Comparison of ENCODE assay signal across 21 mouse cellular contexts in genomic region chr13:113581436-113581835, GRCm38 (mm10). TPM values are rescaled to one million over a fixed set of nuclear protein-coding genes. Genes with fewer than 3 reads are reported as not detected.
DNase-seq lines count a peak whose midpoint lies in the region; ATAC-seq and TF ChIP-seq lines count a peak whose summit lies in the region.
"Had no signal": no experiment of that assay in that cellular context is flagged by ENCODE, and none has a peak within 500 bp of the region (broad histone marks: within the 10 kb centered on the region; RNA-seq: fewer than 3 reads in every experiment).

No protein-coding gene starts in this region.

- H3K4me3 ChIP-seq in kidney, embryonic 15.5 days (replicated peaks), result no peak overlapping the region
- no peak overlapping the region for H3K4me3 ChIP-seq in liver, adult 2 months (ENCODE audit: insufficient read depth, low read depth, low read length)
- no peak overlapping the region for H3K4me3 ChIP-seq in liver, postnatal 0 days (ENCODE audit: low read depth, low read length)
- H3K4me3 ChIP-seq: embryonic facial prominence, embryonic 13.5 days; embryonic facial prominence, embryonic 15.5 days; erythroblast, embryonic 14.5 days; forebrain, embryonic 10.5 days; forebrain, embryonic 12.5 days had no signal

- 87% methylated on average over 5 of the region's 5 CpGs for WGBS in kidney, embryonic 15.5 days
- WGBS in liver, adult 2 months, result 55% methylated on average over 5 of the region's 5 CpGs
- 76% methylated on average over 5 of the region's 5 CpGs for WGBS in liver, postnatal 0 days (ENCODE audit: insufficient replicate concordance)

- no peak for DNase-seq in kidney, postnatal 10 days
- DNase-seq in liver, adult 2 months (ENCODE audit: extremely low read depth, low read depth, low spot score), result peak; percentile 57
- DNase-seq in liver, postnatal 0 days, result no peak
- DNase-seq: adrenal gland, adult 2 months; adrenal gland, postnatal 10 days; adrenal gland, postnatal 25 days; cerebellum, adult 11 months; cerebellum, adult 18-20 months; cerebellum, adult 8-10 months; cerebellum, adult 9-11 months; cerebellum, postnatal 14 days; cerebellum, postnatal 36 days; embryo, embryonic 11 days had no signal

- no peaks in the 10 kb centered on the region for H3K36me3 ChIP-seq in kidney, embryonic 15.5 days
- H3K36me3 ChIP-seq in liver, adult 2 months (ENCODE audit: control insufficient read depth, insufficient read depth, low read length), result no peaks in the 10 kb centered on the region
- no peaks in the 10 kb centered on the region for H3K36me3 ChIP-seq in liver, postnatal 0 days (replicated peaks; ENCODE audit: insufficient read depth, low read length)
- H3K36me3 ChIP-seq: embryonic facial prominence, embryonic 13.5 days; embryonic facial prominence, embryonic 15.5 days; forebrain, embryonic 10.5 days; forebrain, embryonic 12.5 days had no signal

- no peak overlapping the region for H3K4me2 ChIP-seq in kidney, embryonic 15.5 days
- H3K4me2 ChIP-seq in liver, postnatal 0 days (ENCODE audit: low read depth, low read length), result no peak overlapping the region
- H3K4me2 ChIP-seq: embryonic facial prominence, embryonic 13.5 days; embryonic facial prominence, embryonic 15.5 days; forebrain, embryonic 12.5 days had no signal

- TF ChIP-seq EP300 in liver, postnatal 0 days (IDR thresholded peaks at IDR 0.05; ENCODE audit: low read depth), result no peak

- H3K9me3 ChIP-seq in kidney, embryonic 15.5 days (replicated peaks), result no peaks in the 10 kb centered on the region
- H3K9me3 ChIP-seq in liver, postnatal 0 days (ENCODE audit: low read length), result no peaks in the 10 kb centered on the region
- H3K9me3 ChIP-seq: embryonic facial prominence, embryonic 13.5 days; embryonic facial prominence, embryonic 15.5 days; forebrain, embryonic 10.5 days; forebrain, embryonic 12.5 days had no signal

- peak overlapping the region; percentile 37; the same call in 1 of the 2 replicates for H3K27ac ChIP-seq in kidney, embryonic 15.5 days
- no peak overlapping the region for H3K27ac ChIP-seq in liver, adult 2 months (replicated peaks; ENCODE audit: insufficient read depth, low read depth, low read length)
- H3K27ac ChIP-seq in liver, postnatal 0 days (ENCODE audit: low read depth), result no peak overlapping the region
- H3K27ac ChIP-seq: embryonic facial prominence, embryonic 13.5 days; embryonic facial prominence, embryonic 15.5 days; forebrain, embryonic 10.5 days; forebrain, embryonic 12.5 days had no signal

- peaks cover 27% of the 10 kb centered on the region for H3K4me1 ChIP-seq in kidney, embryonic 15.5 days
- peaks cover 2% of the 10 kb centered on the region; the same call in 1 of the 2 replicates for H3K4me1 ChIP-seq in liver, adult 2 months (ENCODE audit: control insufficient read depth, insufficient read depth, low read length)
- H3K4me1 ChIP-seq in liver, postnatal 0 days (ENCODE audit: insufficient read depth), result peaks cover 3% of the 10 kb centered on the region; the same call in 1 of the 2 replicates
- H3K4me1 ChIP-seq: embryonic facial prominence, embryonic 13.5 days; embryonic facial prominence, embryonic 15.5 days had no signal

- TF ChIP-seq CTCF in liver, adult 2 months (IDR thresholded peaks at IDR 0.05; ENCODE audit: low read depth, low read length), result no peak
- no peak for TF ChIP-seq CTCF in liver, postnatal 0 days (IDR thresholded peaks at IDR 0.05; ENCODE audit: low read depth)

- TF ChIP-seq POLR2A in liver, adult 2 months (IDR thresholded peaks at IDR 0.05; ENCODE audit: extremely low read depth, insufficient read depth, low read length), result no peak

- no peak for ATAC-seq in kidney, embryonic 15.5 days (replicated peaks; ENCODE audit: low FRiP score)
- ATAC-seq in liver, postnatal 0 days, result no peak
- ATAC-seq: forebrain, embryonic 14.5 days; forebrain, embryonic 16.5 days had no signal

- H3K27me3 ChIP-seq in kidney, embryonic 15.5 days, result no peaks in the 10 kb centered on the region; the same call in 1 of the 2 replicates
- no peaks in the 10 kb centered on the region for H3K27me3 ChIP-seq in liver, adult 2 months (ENCODE audit: control insufficient read depth, insufficient read depth, low read length)
- H3K27me3 ChIP-seq in liver, postnatal 0 days (ENCODE audit: insufficient read depth, low read length), result no peaks in the 10 kb centered on the region
- H3K27me3 ChIP-seq: embryonic facial prominence, embryonic 13.5 days; embryonic facial prominence, embryonic 15.5 days; forebrain, embryonic 12.5 days had no signal

- H3K9ac ChIP-seq in kidney, embryonic 15.5 days, result no peak overlapping the region
- no peak overlapping the region for H3K9ac ChIP-seq in liver, adult 2 months (ENCODE audit: low read depth, low read length)
- H3K9ac ChIP-seq in liver, postnatal 0 days (replicated peaks), result no peak overlapping the region
- H3K9ac ChIP-seq: embryonic facial prominence, embryonic 13.5 days; embryonic facial prominence, embryonic 15.5 days; forebrain, embryonic 12.5 days had no signal

- no peaks in the 10 kb centered on the region for H3K79me2 ChIP-seq in liver, adult 2 months (ENCODE audit: control insufficient read depth, insufficient read depth, low read length)

RNA-seq across cellular contexts. Expression of gene Snx18, which starts 36.9 kb away (rescaled TPM):
- polyA plus RNA-seq in kidney, embryonic 15.5 days (2015; fragmentation: Nextera tagmentation; extraction: Ambion mirVana), result 31.3 and 32.0 TPM in 2 replicates
- 15.4 and 18.1 TPM in 2 replicates for total RNA-seq in liver, adult 2 months (2014; rRNA removed)
- 7.2 and 7.5 TPM in 2 replicates for polyA plus RNA-seq in liver, adult 2 months (2012; rRNA removed)
- polyA plus RNA-seq in liver, postnatal 0 days (2015; fragmentation: Nextera tagmentation; extraction: Ambion mirVana), result 5.7 and 6.9 TPM in 2 replicates
